Mouse (Mus musculus): ENCODE data around the gene Cct5. TPM values are rescaled to one million over a fixed set of nuclear protein-coding genes. Genes with fewer than 3 reads are reported as not detected.

Cct5 gene
- total and polyA plus RNA-seq, 3 experiments: 396 to 1,184 (median 798) TPM

DNA sequence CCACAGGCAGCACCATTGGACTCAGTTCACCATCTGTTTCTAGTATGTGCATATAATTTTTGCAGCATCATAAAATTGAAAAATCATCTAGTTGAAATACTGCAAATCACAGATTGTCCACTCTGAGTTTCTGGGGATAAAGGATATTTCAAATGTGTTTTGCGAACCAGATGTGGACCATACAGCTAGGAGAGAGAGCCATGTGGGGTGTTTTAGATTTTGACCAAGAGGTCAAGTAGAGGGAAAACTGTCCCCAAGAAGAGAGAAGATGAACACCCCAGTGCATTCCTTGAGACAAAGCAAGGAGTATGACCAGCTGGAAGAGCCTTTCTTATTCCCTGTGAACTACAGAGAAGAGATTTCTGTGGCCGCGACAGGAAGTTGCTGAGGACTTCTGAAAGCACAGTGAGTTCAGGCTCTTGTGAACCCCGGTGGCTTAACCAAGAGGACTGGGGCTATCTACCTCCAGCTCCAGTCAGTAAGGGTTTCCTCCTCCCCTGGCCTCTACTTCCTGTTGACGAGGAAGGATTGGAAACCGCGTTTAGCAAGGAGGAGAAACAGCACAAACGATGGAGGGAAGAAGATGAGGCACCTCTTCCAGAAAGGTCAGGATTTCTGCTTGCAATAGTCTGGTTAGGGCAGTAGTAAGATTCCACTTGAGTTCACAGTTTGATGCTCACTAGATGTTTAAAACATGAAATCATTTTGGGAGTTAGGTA lies 46.4 kb upstream of the Cct5 start:
- H3K79me2 ChIP-seq (ENCODE audit: control insufficient read depth, insufficient read depth, low read length, poor library complexity): no peaks in the 10 kb centered on the region
- no peak overlapping the region for H3K4me3 ChIP-seq (ENCODE audit: control insufficient read depth in 1 of 2, insufficient read depth in 1 of 2, low read depth in 2 of 2, low read length in 2 of 2)
- H3K9ac ChIP-seq (ENCODE audit: control insufficient read depth, low read depth, low read length, poor library complexity, severe bottlenecking): no peak overlapping the region
- H3K36me3 ChIP-seq (ENCODE audit: control insufficient read depth in 1 of 2, insufficient read depth in 2 of 2, low read length in 2 of 2): no peaks in the 10 kb centered on the region
- no peaks in the 10 kb centered on the region for H3K4me1 ChIP-seq (ENCODE audit: control insufficient read depth in 1 of 2, insufficient read depth in 2 of 2, low read length in 2 of 2)
- peaks cover 3% of the 10 kb centered on the region in 2 experiments; a peak in 3 of 4 replicates for H3K27me3 ChIP-seq (ENCODE audit: control insufficient read depth in 1 of 2, insufficient read depth in 2 of 2, low read length in 2 of 2)
- no peaks in the 10 kb centered on the region for H3K9me3 ChIP-seq (replicated peaks; ENCODE audit: insufficient read depth, low read length)
- H3K27ac ChIP-seq (ENCODE audit: control insufficient read depth, low read depth, low read length): no peak overlapping the region
- DNase-seq (ENCODE audit: low read depth, low spot score): no peak
- TF ChIP-seq USF1 (IDR thresholded peaks at IDR 0.05; ENCODE audit: low read depth, low read length): no peak
- TF ChIP-seq MAFK (IDR thresholded peaks at IDR 0.05; ENCODE audit: borderline replicate concordance, low read depth, low read length): no peak
- no peak for TF ChIP-seq ETS1 (IDR thresholded peaks at IDR 0.05; ENCODE audit: low read depth, low read length)
- no peak for TF ChIP-seq EP300 (IDR thresholded peaks at IDR 0.05; ENCODE audit: low read depth in 1 of 2, low read length in 2 of 2)
- TF ChIP-seq NELFE (IDR thresholded peaks at IDR 0.05; ENCODE audit: low read depth, low read length): no peak
- TF ChIP-seq BHLHE40 (IDR thresholded peaks at IDR 0.05; ENCODE audit: borderline replicate concordance, low read depth, low read length): no peak
- no peak for TF ChIP-seq GABPA (IDR thresholded peaks at IDR 0.05; ENCODE audit: low read depth, low read length)
- no peak for TF ChIP-seq RAD21 (IDR thresholded peaks at IDR 0.05; ENCODE audit: low read depth, low read length)
- no peak for TF ChIP-seq JUND (IDR thresholded peaks at IDR 0.05; ENCODE audit: low read depth, low read length)
- TF ChIP-seq MXI1 (IDR thresholded peaks at IDR 0.05; ENCODE audit: low read depth, low read length): no peak
- no peak for TF ChIP-seq POLR2AphosphoS5 (IDR thresholded peaks at IDR 0.05; ENCODE audit: borderline replicate concordance, low read depth, low read length)
- no peak for TF ChIP-seq MAZ (IDR thresholded peaks at IDR 0.05; ENCODE audit: low read depth, low read length)
- no peak for TF ChIP-seq CTCF (IDR thresholded peaks at IDR 0.05 in 2 of 3, conservative IDR thresholded peaks at IDR 0.05 in 1 of 3; ENCODE audit: control insufficient read depth in 1 of 3, insufficient read depth in 1 of 3, low read depth in 2 of 3, low read length in 3 of 3, poor library complexity in 1 of 3, severe bottlenecking in 1 of 3)
- no peak for TF ChIP-seq ZNF384 (IDR thresholded peaks at IDR 0.05; ENCODE audit: low read depth, low read length)
- no peak for TF ChIP-seq POLR2A (IDR thresholded peaks at IDR 0.05; ENCODE audit: control insufficient read depth in 1 of 2, insufficient read depth in 1 of 2, low read depth in 1 of 2, low read length in 2 of 2, poor library complexity in 1 of 2)
- no peak for TF ChIP-seq TAL1 (IDR thresholded peaks at IDR 0.05; ENCODE audit: low read length)
- TF ChIP-seq GATA1 (IDR thresholded peaks at IDR 0.05; ENCODE audit: low read depth, low read length): no peak
- TF ChIP-seq ZC3H11A (IDR thresholded peaks at IDR 0.05; ENCODE audit: low read depth, low read length): no peak
- no peak for TF ChIP-seq POLR2AphosphoS2 (IDR thresholded peaks at IDR 0.05; ENCODE audit: low read length)
- TF ChIP-seq MEF2A (IDR thresholded peaks at IDR 0.05; ENCODE audit: extremely low read depth, insufficient replicate concordance, low read depth, low read length, poor library complexity, severe bottlenecking): no peak

DNA sequence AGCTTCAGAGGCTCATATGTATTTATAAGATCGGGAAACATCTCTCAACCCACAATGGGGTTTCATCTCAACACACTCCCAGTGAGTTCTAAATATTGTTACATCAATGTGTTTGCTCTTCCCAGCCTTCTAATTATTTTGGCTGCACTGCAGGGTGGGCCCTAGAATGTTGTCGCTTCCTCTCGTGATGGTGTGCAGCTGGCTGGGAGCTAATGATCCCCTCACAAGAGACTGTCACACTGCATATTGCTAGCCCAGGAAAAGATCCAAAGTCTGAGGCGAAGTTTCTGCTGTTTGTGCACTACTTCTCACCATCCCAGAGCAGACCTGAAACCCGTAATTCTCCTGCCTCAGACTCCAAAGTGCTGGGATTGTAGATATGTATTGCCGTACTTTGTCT lies 45.6 kb upstream of the Cct5 start:
- H3K36me3 ChIP-seq (ENCODE audit: control insufficient read depth in 1 of 2, insufficient read depth in 2 of 2, low read length in 2 of 2): no peaks in the 10 kb centered on the region
- H3K4me1 ChIP-seq (ENCODE audit: control insufficient read depth in 1 of 2, insufficient read depth in 2 of 2, low read length in 2 of 2): no peaks in the 10 kb centered on the region
- no peak for DNase-seq (ENCODE audit: low read depth, low spot score)
- no peak overlapping the region for H3K9ac ChIP-seq (ENCODE audit: control insufficient read depth, low read depth, low read length, poor library complexity, severe bottlenecking)
- H3K27ac ChIP-seq (ENCODE audit: control insufficient read depth, low read depth, low read length): no peak overlapping the region
- peaks cover 4 to 10% of the 10 kb centered on the region in 2 experiments for H3K27me3 ChIP-seq (ENCODE audit: control insufficient read depth in 1 of 2, insufficient read depth in 2 of 2, low read length in 2 of 2)
- no peaks in the 10 kb centered on the region for H3K79me2 ChIP-seq (ENCODE audit: control insufficient read depth, insufficient read depth, low read length, poor library complexity)
- TF ChIP-seq MAZ (IDR thresholded peaks at IDR 0.05; ENCODE audit: low read depth, low read length) (no peak), HCFC1 (IDR thresholded peaks at IDR 0.05; ENCODE audit: low read depth, low read length) (no peak), RCOR1 (IDR thresholded peaks at IDR 0.05; ENCODE audit: low read depth, low read length) (no peak), MEF2A (IDR thresholded peaks at IDR 0.05; ENCODE audit: extremely low read depth, insufficient replicate concordance, low read depth, low read length, poor library complexity, severe bottlenecking) (no peak), CHD1 (IDR thresholded peaks at IDR 0.05; ENCODE audit: low read depth, low read length) (no peak), EP300 (IDR thresholded peaks at IDR 0.05; ENCODE audit: low read depth in 1 of 2, low read length in 2 of 2) (no peak), MAFK (IDR thresholded peaks at IDR 0.05; ENCODE audit: borderline replicate concordance, low read depth, low read length) (no peak), CTCF (IDR thresholded peaks at IDR 0.05 in 2 of 3, conservative IDR thresholded peaks at IDR 0.05 in 1 of 3; ENCODE audit: control insufficient read depth in 1 of 3, insufficient read depth in 1 of 3, low read depth in 2 of 3, low read length in 3 of 3, poor library complexity in 1 of 3, severe bottlenecking in 1 of 3) (no peak), ZMIZ1 (IDR thresholded peaks at IDR 0.05; ENCODE audit: low read depth, low read length) (no peak), POLR2A (IDR thresholded peaks at IDR 0.05; ENCODE audit: control insufficient read depth in 1 of 2, insufficient read depth in 1 of 2, low read depth in 1 of 2, low read length in 2 of 2, poor library complexity in 1 of 2) (no peak), GABPA (IDR thresholded peaks at IDR 0.05; ENCODE audit: low read depth, low read length) (no peak), JUND (IDR thresholded peaks at IDR 0.05; ENCODE audit: low read depth, low read length) (no peak), TCF12 (IDR thresholded peaks at IDR 0.05; ENCODE audit: low read depth, low read length) (no peak), KAT2A (conservative IDR thresholded peaks at IDR 0.05; ENCODE audit: low read depth, low read length) (no peak), TBP (IDR thresholded peaks at IDR 0.05; ENCODE audit: low read depth, low read length) (no peak), USF2 (IDR thresholded peaks at IDR 0.05; ENCODE audit: borderline replicate concordance in 1 of 2, insufficient read depth in 1 of 2, low read depth in 1 of 2, low read length in 2 of 2) (no peak)
- no peak overlapping the region for H3K4me3 ChIP-seq (ENCODE audit: control insufficient read depth in 1 of 2, insufficient read depth in 1 of 2, low read depth in 2 of 2, low read length in 2 of 2)
- no peaks in the 10 kb centered on the region for H3K9me3 ChIP-seq (replicated peaks; ENCODE audit: insufficient read depth, low read length)

Data from MEL (cell line).